Mouse (Mus musculus) right cerebral cortex, postnatal 36 days (tissue): ENCODE data around the gene Dus1l.
A peak's percentile ranks its signal among the peaks of the same experiment; 100 is the strongest.
"Not testable (repeated sequence)": the region's sequence is repeated elsewhere in the genome, so short reads cannot be mapped to it uniquely, and the experiment has no call there.

Source experiments
- DNase-seq, 2 experiments: peaks; one replicate each; pipeline ENCODE4 v3.0.0; 2022; ENCODE audit warnings: low spot score in 2 of 2, mixed read lengths in 1 of 2

The Dus1l gene

DNA sequence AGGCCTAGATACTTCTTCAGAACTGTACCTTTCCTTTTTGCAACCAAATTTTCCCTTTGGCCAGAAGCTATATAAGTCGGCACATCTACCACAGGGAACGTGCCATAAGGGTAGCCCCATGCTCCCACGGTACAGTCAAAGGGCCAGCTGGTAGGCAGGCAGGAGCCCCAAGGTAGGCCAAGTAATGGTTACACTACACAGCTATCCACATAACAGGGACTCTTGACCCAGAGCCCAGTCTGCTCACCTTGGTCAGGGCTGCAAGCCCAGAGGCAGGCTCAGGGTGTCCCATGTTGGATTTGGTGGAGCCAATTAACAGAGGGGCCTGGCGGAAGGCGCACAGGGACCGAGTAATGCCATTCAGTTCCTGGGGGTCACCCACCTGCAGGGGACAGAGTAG is 23.4 kb upstream of the Dus1l start:
- no peak for DNase-seq

DNA sequence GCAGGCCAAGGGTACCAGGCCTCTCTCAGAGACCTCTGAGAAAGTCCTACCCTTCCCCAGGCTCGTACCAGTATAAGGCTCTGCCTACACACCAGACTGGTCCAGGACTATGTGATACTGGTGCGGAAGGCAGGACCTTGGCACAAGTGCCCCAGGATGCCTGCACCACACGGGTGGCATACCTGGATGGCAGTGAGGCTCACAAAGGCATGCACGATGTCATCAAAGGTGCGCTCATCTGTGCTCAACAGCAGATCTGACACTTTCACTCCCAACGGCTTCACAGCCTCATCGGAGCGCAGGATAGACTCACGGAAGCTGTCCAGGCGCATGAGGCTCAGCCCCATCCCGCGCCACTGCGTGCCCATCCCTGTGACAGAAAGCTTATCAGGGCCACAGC is 22.0 kb upstream of the Dus1l start:
- DNase-seq: no peak

DNA sequence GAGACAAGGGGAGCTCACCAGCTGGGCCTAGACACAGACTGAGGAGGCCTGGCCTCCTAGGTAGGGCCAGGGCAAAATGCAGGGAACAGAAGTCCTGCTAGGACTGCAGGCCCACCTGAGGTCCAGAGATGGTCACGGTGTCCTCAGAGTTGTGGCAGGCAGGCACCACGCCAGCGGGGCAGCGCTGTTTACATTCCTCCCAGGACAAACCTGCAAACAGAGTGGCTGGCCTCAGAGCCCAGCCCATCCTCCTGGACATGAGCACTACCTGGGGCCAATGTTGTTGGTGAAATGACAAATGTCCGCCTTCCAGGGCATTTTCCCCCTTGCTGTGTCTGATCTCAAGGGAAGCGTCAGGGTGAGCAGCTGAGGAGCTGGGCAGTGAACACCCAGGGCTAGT is 21.2 kb upstream of the Dus1l start:
- no peak for DNase-seq

DNA sequence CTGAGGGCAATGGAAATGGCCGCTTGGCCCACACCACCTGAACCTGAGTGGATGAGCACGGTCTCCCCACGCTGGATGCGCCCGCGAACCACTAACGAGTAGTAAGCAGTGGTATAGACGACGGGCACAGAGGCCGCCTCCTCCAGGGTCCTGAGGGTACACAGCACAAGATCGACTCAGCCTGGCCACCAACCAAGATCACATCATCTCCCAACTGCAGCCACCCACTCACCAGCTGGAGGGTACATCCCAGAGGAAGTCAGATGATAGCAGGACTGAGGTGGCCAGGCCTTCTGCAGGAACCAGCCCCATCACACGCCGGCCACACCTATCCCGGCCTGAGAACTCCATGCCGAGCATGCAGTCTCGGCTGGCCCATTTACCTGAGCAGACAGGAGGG is 15.9 kb upstream of the Dus1l start:
- no peak for DNase-seq

DNA sequence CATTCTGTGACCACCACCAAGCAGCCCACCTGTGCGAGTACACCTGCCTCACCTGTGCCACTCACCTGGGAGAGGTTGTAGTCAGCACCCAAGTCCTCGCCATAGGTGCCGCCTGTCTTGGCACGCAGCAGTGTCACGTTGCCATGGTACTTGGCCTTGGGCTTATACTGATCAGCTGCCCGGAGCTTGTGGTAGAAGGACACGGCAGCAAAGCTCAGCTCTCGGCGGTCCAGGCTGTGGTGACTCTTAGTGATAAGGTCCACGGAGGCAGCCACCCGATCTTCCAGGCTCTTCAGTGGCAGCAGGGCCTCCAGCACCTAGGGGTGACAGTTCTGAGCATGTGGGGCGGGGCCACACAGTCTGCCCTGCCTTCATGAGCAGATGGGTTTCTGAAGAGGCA is 11.8 kb upstream of the Dus1l start:
- no peak for DNase-seq

GRCm38 (mm10) chr11:120805375-120806298 is 9.4 kb upstream of the Dus1l start:
- DNase-seq: no peak

DNA sequence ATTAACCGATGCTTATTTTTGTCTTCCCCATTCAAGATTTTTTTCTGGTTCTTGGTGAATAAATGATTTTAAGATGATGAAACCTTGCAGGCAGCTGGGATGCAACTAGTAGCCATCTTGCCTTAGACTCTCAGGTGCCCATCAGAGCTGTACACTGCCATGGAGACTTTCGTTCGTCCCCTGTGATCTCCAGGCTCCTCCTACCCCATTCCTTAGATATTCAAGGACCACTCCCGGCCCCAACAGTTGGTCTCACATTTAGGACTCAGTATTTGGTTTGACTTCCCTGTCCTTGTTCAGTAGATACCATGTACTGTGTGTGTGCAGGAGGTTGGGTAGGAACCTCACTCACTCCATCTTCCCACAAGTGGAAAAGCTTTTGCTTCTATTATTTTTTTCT is 8.6 kb upstream of the Dus1l start:
- no peak for DNase-seq

DNA sequence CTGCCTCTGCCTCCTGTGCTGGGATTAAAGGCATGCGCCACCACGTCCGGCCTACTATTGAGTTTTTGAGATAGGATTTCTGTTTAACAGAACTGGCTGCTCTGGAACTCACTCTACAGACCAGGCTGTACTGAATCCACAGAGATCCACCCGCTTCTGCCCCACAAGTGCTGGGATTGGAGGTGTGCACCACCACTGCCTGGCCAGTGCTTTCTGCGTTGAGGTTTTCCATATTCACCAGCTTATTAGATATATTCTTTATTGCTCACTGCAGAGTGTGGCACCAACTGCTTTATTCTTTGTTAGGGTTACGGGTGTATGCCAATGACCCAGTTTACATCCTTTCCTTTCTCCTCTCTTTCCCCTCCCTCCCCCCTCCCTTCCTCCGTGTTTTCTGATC is 8.1 kb upstream of the Dus1l start:
- DNase-seq: no peak

DNA sequence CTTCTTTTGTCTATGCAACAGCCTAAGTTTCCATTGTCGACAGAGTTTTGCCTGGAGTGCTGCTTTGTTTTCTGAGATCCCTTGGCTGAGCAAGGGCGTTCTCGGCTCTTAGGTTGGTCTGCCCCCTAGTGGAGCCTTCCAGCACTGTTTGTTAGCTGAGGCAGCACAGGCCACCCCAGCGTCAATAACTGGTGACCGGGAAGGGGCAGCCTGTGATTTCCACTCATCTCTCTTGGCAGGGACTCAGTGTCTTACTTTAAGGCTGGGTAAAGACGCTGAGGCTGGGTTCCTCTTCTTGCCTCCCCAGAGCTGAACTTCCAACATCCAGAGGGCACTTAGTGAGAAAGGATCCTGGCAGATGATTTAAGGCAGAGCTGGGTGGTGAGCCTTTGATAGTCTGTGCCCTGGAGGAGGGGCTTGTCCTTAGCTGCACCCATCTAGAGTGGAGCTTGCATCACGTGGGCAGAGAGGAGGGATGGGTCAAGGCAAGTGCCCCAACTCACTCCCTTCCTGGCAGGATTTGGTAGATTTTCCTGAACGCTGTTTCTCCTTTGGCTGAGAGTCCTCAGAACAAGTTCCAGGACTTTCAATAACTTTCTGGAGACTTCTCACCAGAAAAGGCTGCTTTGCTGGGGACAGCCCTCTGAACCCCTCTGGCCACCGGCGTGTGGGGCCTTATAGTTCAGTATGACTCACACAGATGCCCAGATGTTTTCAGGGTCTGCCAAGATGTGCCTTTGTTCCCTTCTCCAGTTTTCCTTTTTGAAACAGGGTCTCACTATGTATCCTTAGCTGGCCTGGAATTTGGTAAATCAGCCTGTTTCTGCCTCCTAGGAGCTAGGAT is 4.1 kb upstream of the Dus1l start:
- DNase-seq: peak; percentile 56 to 65

DNA sequence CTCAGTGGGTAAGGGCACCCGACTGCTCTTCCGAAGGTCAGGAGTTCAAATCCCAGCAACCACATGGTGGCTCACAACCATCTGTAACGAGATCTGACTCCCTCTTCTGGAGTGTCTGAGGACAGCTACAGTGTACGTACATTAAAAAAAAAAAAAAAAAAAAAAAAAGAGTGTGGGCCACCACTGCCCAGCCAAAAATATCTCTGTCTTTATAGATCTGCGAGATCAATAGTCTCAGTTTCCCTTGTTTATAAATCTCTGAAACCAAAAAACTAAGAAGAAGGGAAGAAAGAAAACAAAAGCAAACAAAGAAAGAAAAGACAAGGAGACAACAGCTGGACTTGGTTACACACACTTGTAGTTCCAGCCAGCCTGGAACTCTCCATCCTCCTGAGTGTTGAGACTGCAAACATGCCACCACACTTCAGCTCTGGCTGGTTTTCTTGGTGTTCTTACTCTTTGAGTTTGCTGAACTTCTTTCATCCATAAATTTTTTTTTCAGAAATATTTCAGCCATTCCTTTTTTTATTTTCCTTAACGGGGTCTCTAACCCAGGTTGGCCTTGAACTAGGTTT is 3.2 kb upstream of the Dus1l start:
- no peak for DNase-seq

GRCm38 (mm10) chr11:120798244-120798643 is 2.0 kb upstream of the Dus1l start:
- no peak for DNase-seq

DNA sequence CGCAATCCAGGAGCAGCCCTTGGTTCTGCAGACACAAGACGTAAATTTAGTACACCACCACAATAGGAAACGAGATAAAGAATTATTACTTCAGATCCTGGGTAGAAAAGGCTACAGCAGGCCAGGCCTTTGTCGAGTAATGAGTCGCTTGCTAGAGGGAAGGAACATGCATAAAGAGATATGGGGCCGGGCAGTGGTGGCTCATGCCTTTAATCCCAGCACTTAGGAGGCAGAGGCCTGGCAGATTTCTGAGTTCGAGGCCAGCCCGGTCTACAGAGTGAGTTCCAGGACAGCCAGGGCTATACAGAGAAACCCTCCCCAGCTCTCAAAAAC is 377 bp upstream of the Dus1l start:
- no peak for DNase-seq

- no peak for DNase-seq
Observed at GRCm38 (mm10) chr11:120792652-120793051, 3.6 kb downstream of the Dus1l start.

DNA sequence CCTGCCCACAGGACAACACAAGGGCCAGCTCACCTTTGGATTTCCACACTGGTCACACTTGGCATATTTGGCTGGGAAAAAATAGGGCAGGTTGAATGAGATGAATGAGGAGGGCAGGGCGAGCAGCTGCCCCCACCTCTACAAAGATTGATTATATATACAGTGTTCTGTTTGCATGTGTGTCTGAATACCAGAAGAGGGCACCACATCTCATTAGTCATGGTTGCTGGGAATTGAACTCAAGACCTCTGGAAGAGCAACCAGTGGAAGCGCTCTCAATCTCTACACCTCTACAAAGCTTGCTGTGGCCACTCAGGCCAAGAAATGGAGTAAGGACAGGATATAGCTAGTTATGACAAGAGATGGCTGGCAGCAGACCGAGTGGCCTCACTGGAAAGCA is 6.4 kb downstream of the Dus1l start:
- no peak for DNase-seq

- no peak for DNase-seq
Observed at GRCm38 (mm10) chr11:120789355-120789754, 6.8 kb downstream of the Dus1l start.

DNA sequence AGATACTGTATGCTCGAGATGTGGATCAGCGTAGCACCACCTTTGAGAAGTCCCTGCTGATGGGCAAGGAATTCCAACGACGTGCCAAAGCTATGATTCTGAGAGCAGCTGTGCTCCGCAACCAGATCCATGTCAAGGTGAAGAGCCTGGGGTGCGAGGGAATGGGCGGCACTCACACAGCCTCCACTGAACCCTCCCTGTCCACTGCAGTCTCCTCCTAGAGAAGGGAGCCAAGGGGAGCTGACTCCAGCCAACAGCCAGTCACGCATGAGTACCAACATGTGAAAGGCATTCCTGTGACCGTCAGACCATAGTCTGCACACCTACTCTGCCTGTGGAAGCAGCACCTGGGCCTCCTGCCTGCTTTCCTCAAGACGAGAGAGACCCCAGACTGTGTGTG is 7.7 kb downstream of the Dus1l start:
- not testable (repeated sequence) for DNase-seq

GRCm38 (mm10) chr11:120785145-120785544 is 11.1 kb downstream of the Dus1l start:
- no peak for DNase-seq

DNA sequence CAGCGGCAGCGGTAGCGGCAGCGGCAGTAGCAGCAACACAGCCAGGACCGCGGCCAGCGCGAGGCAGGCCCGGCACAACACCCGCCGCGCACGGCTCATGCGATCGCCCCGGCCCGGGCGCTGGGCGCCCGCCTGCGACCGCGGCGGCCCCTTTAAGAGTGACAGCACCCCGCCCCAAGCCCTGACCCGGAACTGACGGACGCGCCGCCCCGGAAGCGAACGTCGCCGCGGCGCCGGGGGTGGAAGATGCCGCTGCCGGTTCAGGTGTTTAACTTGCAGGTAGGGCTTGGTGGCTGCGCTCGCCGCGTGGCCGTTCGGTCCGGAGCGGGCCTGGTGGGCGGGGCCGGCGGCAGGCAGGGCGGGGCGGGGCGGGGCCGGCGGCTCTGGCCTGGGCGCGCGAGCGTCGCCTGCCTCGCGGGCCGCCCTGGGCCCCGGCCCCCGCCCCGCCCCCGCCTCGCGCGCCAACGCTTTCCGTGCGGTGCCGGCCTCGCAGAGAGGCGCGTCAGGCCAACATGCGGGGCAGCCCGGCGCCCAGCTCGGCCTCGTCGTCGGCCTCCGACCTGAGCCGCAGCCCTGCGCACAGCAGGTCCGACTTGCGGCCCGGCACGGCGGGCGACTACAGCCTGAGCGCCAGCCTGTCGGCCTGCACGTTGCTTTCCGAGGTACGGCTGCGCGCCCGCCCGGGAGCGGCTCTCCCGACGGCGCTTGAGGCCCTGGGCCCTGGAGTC is 12.0 kb downstream of the Dus1l start, which contains the start of the genes Rfng and Gps1:
TSS of gene Rfng (minus strand) at position 144 of the 728 bp plus-strand sequence.
TSS of gene Gps1 (plus strand) at position 209 of the 728 bp plus-strand sequence.
- peak; percentile 63 to 75 for DNase-seq

DNA sequence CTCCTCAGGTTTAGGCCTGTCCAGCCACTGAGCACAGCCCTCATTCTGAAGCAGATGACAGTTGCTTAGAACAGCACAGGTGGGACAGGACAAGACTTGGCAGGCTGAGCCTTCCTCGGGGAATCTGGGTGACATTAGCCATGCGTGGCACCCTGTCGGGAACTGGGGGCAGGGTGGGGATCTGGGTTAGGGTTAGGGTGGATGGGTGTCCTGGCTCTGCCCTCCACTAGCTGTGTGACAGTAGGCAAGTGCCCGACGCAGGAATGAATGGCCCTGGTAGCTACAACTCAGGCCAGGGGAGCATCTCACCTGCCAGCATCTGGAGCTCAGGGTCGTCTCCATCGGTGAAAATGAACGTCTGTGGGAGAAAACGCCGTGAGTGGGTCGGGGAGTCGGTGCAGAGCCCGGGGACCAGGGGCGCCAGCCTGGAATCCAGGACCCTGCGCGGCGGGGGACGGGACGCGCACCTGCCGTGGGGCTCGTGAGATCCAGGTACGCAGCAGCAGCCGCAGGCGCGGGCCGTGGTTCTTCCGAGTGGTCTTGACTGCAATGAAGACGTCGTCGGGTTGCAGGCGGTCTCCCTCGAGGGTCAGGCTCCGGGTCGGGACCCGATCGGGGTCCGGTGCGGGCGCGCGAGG is 12.7 kb downstream of the Dus1l start:
- DNase-seq: no peak

DNA sequence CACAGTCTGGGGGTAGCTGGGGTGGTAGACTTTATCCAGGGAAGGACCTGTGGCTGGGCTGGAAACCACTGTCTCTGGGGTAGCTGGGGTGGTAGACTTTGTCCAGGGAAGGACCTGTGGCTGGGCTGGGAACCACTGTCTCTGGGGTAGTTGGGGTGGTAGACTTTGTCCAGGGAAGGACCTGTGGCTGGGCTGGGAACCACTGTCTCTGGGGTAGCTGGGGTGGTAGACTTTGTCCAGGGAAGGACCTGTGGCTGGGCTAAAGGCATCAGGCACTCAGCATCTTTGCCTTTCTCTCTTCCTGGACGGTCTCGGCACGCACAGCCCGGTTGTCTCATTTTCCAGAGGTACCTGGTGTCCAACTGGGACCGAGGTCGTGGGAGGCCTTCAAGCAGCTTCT is 14.8 kb downstream of the Dus1l start:
- DNase-seq: not testable (repeated sequence)

DNA sequence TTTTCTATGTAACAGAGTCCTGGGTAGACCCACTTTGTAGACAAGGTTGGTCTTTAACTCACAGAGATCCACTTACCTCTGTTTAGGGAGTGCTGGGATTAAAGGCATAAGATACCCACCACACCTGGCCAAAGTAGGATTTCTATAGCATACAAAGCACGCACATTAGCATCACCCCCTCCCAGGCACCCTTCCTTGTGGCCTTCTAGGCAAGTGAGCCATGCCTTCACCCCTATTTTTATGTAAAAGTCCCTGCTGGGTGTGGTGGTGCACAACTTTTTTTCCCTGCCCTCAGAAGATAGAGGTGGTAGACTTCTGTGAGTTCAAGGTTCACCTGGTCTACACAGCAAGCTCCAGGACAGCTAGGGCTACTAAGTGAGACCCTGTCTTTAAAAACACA is 16.3 kb downstream of the Dus1l start:
- DNase-seq: no peak
